ENCODE assay signal across 8 mouse cellular contexts in the genomic region with DNA sequence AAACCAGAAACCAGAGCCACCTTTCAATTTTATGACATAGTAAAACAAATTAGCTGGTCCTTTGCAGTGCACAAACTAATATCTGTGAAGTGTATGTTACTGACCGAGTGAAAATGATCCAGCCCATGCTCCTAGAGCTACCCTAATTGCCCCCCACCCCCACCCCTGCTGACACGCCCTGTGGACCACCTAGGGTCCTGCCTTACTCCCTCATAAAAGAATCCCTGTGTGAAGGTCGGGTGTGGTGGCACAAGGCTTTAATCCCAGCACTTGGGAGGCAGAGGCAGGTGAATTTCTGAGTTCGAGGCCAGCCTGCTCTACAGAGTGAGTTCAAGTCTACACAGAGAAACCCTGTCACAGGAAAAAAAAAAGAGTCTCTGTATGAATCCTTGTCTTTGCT. TPM values are rescaled to one million over a fixed set of nuclear protein-coding genes. Genes with fewer than 3 reads are reported as not detected.
DNase-seq lines count a peak whose midpoint lies in the region; ATAC-seq and TF ChIP-seq lines count a peak whose summit lies in the region.

No protein-coding gene starts in this region.

- H3K4me2 ChIP-seq in hindbrain, postnatal 0 days (ENCODE audit: low read depth, low read length) = peak overlapping the region; percentile 82
- no peak overlapping the region; the same call in 1 of the 2 replicates for H3K4me2 ChIP-seq in midbrain, postnatal 0 days (ENCODE audit: low read depth, low read length, poor library complexity, severe bottlenecking)

- no peak overlapping the region for H3K27ac ChIP-seq in layer of hippocampus, adult 2 months
- H3K27ac ChIP-seq in cortical plate, adult 2 months (ENCODE audit: insufficient read depth, low read length) = no peak overlapping the region
- no peak overlapping the region for H3K27ac ChIP-seq in hindbrain, postnatal 0 days
- H3K27ac ChIP-seq in midbrain, postnatal 0 days (ENCODE audit: low read depth, low read length) = 0 out of 2 replicates have a peak overlapping the region, but pooled peaks have one; percentile 38

- peaks cover 7% of the 10 kb centered on the region for H3K4me1 ChIP-seq in cortical plate, adult 2 months (ENCODE audit: control insufficient read depth, insufficient read depth, low read length)
- H3K4me1 ChIP-seq in hindbrain, postnatal 0 days (ENCODE audit: insufficient read depth, low read length) = peaks cover 18% of the 10 kb centered on the region
- peaks cover 17% of the 10 kb centered on the region for H3K4me1 ChIP-seq in midbrain, postnatal 0 days (ENCODE audit: insufficient read depth, low read length)

- peak overlapping the region; percentile 98; the same call in 1 of the 2 replicates for H3K9ac ChIP-seq in hindbrain, postnatal 0 days (replicated peaks; ENCODE audit: low read length)
- H3K9ac ChIP-seq in midbrain, postnatal 0 days (replicated peaks; ENCODE audit: low read length, poor library complexity, severe bottlenecking) = peak overlapping the region; percentile 97; the same call in 1 of the 2 replicates

- DNase-seq in layer of hippocampus, adult 2 months (ENCODE audit: low spot score in 2 of 2) = no peak
- no peak for DNase-seq in layer of hippocampus, postnatal 25 days (ENCODE audit: extremely low spot score in 1 of 2, low spot score in 1 of 2)
- no peak for DNase-seq in hindbrain, postnatal 0 days (ENCODE audit: low spot score)
- DNase-seq in midbrain, postnatal 0 days (ENCODE audit: low spot score) = no peak
- DNase-seq in left cerebral cortex, adult 18-20 months (ENCODE audit: low spot score in 2 of 2) = no peak
- no peak for DNase-seq in right cerebral cortex, postnatal 4 days
- DNase-seq in gastrocnemius, adult 18-20 months (ENCODE audit: low spot score) = no peak

- 66% methylated on average over 4 of the region's 4 CpGs for WGBS in hindbrain, postnatal 0 days
- 75% methylated on average over 4 of the region's 4 CpGs for WGBS in midbrain, postnatal 0 days

- no peaks in the 10 kb centered on the region for H3K9me3 ChIP-seq in hindbrain, postnatal 0 days (ENCODE audit: low read length)
- H3K9me3 ChIP-seq in midbrain, postnatal 0 days (ENCODE audit: low read length) = no peaks in the 10 kb centered on the region

- no peak for ATAC-seq in hindbrain, postnatal 0 days
- no peak for ATAC-seq in midbrain, postnatal 0 days (ENCODE audit: low FRiP score)

- no peak for TF ChIP-seq POLR2A in cortical plate, adult 2 months (IDR thresholded peaks at IDR 0.05; ENCODE audit: extremely low read depth, insufficient read depth, low read length)

- peak overlapping the region; percentile 99 for H3K4me3 ChIP-seq in layer of hippocampus, adult 2 months
- peak overlapping the region; percentile 90; the same call in 1 of the 2 replicates for H3K4me3 ChIP-seq in cortical plate, adult 2 months (ENCODE audit: insufficient read depth, low read length)
- H3K4me3 ChIP-seq in hindbrain, postnatal 0 days (ENCODE audit: low read length) = 0 out of 2 replicates have a peak overlapping the region, but pooled peaks have one; percentile 94
- peak overlapping the region; percentile 94; the same call in 1 of the 2 replicates for H3K4me3 ChIP-seq in midbrain, postnatal 0 days (ENCODE audit: low read depth, low read length)

- H3K27me3 ChIP-seq in hindbrain, postnatal 0 days (ENCODE audit: insufficient read depth, low read length) = no peaks in the 10 kb centered on the region
- no peaks in the 10 kb centered on the region for H3K27me3 ChIP-seq in midbrain, postnatal 0 days (ENCODE audit: insufficient read depth, low read length)

- no peak for TF ChIP-seq CTCF in layer of hippocampus, adult 2 months (conservative IDR thresholded peaks at IDR 0.05)
- no peak for TF ChIP-seq CTCF in cortical plate, adult 2 months (IDR thresholded peaks at IDR 0.05; ENCODE audit: extremely low read depth, insufficient read depth, low read length)
- no peak for TF ChIP-seq CTCF in hindbrain, postnatal 0 days (IDR thresholded peaks at IDR 0.05; ENCODE audit: low read depth)
- no peak for TF ChIP-seq CTCF in midbrain, postnatal 0 days (IDR thresholded peaks at IDR 0.05)

- H3K36me3 ChIP-seq in hindbrain, postnatal 0 days (ENCODE audit: insufficient read depth, low read length) = peaks cover 9% of the 10 kb centered on the region; the same call in 1 of the 2 replicates
- peaks cover 14% of the 10 kb centered on the region for H3K36me3 ChIP-seq in midbrain, postnatal 0 days (ENCODE audit: insufficient read depth, low read length)

RNA-seq across cellular contexts. Expression of a gene that starts 1.6 kb away (rescaled TPM):
- 10 to 100 TPM; 57.5 to 60.0 TPM for total RNA-seq in layer of hippocampus, adult 2 months (2021)
- 10 to 100 TPM; 60.5 to 62.2 TPM for total RNA-seq in layer of hippocampus, postnatal 25 days (2021)
- polyA plus RNA-seq in cortical plate, adult 2 months (2012; rRNA removed) = 57.5 and 60.4 TPM in 2 replicates
- 43.2 and 51.1 TPM in 2 replicates for total RNA-seq in hindbrain, postnatal 0 days (2014; rRNA removed)
- polyA plus RNA-seq in hindbrain, postnatal 0 days (2015; fragmentation: Nextera tagmentation; extraction: Ambion mirVana) = 45.5 TPM in 2 replicates
- total RNA-seq in midbrain, postnatal 0 days (2014; rRNA removed) = 43.6 and 56.4 TPM in 2 replicates
- 44.5 and 46.5 TPM in 2 replicates for polyA plus RNA-seq in midbrain, postnatal 0 days (2015; fragmentation: Nextera tagmentation; extraction: Ambion mirVana)
- 10 to 100 TPM; 63.9 to 67.2 TPM for total RNA-seq in left cerebral cortex, adult 18-20 months (2021)
- 10 to 100 TPM; 31.7 to 36.7 TPM for total RNA-seq in gastrocnemius, adult 18-20 months (2021)

RNA-seq across cellular contexts. Expression of a gene that starts 1.7 kb away (rescaled TPM):
- 10 to 100 TPM; 58.3 to 60.7 TPM for total RNA-seq in layer of hippocampus, adult 2 months (2021)
- total RNA-seq in layer of hippocampus, postnatal 25 days (2021) = 10 to 100 TPM; 51.1 to 59.6 TPM
- polyA plus RNA-seq in cortical plate, adult 2 months (2012; rRNA removed) = 28.1 and 32.9 TPM in 2 replicates
- total RNA-seq in hindbrain, postnatal 0 days (2014; rRNA removed) = 35.7 and 36.3 TPM in 2 replicates
- 21.7 and 22.8 TPM in 2 replicates for polyA plus RNA-seq in hindbrain, postnatal 0 days (2015; fragmentation: Nextera tagmentation; extraction: Ambion mirVana)
- total RNA-seq in midbrain, postnatal 0 days (2014; rRNA removed) = 36.7 and 44.1 TPM in 2 replicates
- polyA plus RNA-seq in midbrain, postnatal 0 days (2015; fragmentation: Nextera tagmentation; extraction: Ambion mirVana) = 19.3 and 22.2 TPM in 2 replicates
- total RNA-seq in left cerebral cortex, adult 18-20 months (2021) = 10 to 100 TPM; 56.2 to 59.1 TPM
- total RNA-seq in gastrocnemius, adult 18-20 months (2021) = 10 to 100 TPM; 15.3 to 19.4 TPM

RNA-seq across cellular contexts. Expression of a gene that starts 13.5 kb away (rescaled TPM):
- under 1 TPM; 0.64 to 0.77 TPM for total RNA-seq in layer of hippocampus, adult 2 months (2021)
- under 1 TPM; 0.12 to 0.52 TPM for total RNA-seq in layer of hippocampus, postnatal 25 days (2021)
- 1.0 and 1.3 TPM in 2 replicates for polyA plus RNA-seq in cortical plate, adult 2 months (2012; rRNA removed)
- 0.32 and 0.68 TPM in 2 replicates for total RNA-seq in hindbrain, postnatal 0 days (2014; rRNA removed)
- 0.29 and 0.52 TPM in 2 replicates for polyA plus RNA-seq in hindbrain, postnatal 0 days (2015; fragmentation: Nextera tagmentation; extraction: Ambion mirVana)
- total RNA-seq in midbrain, postnatal 0 days (2014; rRNA removed) = 0.55 and 1.2 TPM in 2 replicates
- 0.20 TPM in 1 of 2 replicates, not detected in the other for polyA plus RNA-seq in midbrain, postnatal 0 days (2015; fragmentation: Nextera tagmentation; extraction: Ambion mirVana)
- under 1 TPM; 0.26 to 0.37 TPM for total RNA-seq in left cerebral cortex, adult 18-20 months (2021)
- not detected for total RNA-seq in gastrocnemius, adult 18-20 months (2021)
